Mouse (Mus musculus) heart, adult 10 weeks (tissue): ENCODE data around the gene Birc5. TPM values are rescaled to one million over a fixed set of nuclear protein-coding genes. Genes with fewer than 3 reads are reported as not detected.

Source experiments
- polyA plus RNA-seq: library from polyadenylated mRNA; stranded (reverse); fragments of 350-450 nt; fragmentation: Illumina TruSeq; extraction: RNeasy Lipid Tissue Mini Kit (QIAGEN cat#74804); gene quantifications from one replicate; pipeline ENCODE4 v1.2.3, GENCODE M21; 2014; ENCODE audit warnings: low read depth, low replicate concordance

Gene Birc5
- polyA plus RNA-seq, result 0.71 TPM

GRCm38 (mm10) chr11:117848985-117849671 lies at the start of gene Birc5:
Gene Birc5, plus strand, starts transcription at chr11:117849251.

GRCm38 (mm10) chr11:117809407-117810311 lies 39.4 kb upstream of the Birc5 start, which contains the start of the genes Gm20708 and Syngr2:
Gene Gm20708, plus strand, starts transcription at chr11:117809668.
Gene Syngr2, plus strand, starts transcription at chr11:117809668.

GRCm38 (mm10) chr11:117825333-117826101 lies 23.5 kb upstream of the Birc5 start, which contains the start of the genes Afmid and Tk1:
Gene Afmid, plus strand, starts transcription at chr11:117825924.
Gene Tk1, minus strand, starts transcription at chr11:117826092.

GRCm38 (mm10) chr11:117860601-117861000 lies 11.6 kb downstream of the Birc5 start, which contains the start of gene Tmem235:
Gene Tmem235, plus strand, starts transcription at chr11:117860752.

GRCm38 (mm10) chr11:117872861-117873608 lies 24.0 kb downstream of the Birc5 start, which contains the start of gene Tha1:
Gene Tha1, minus strand, starts transcription at chr11:117873481.

Other genes with a start within 250 kb of the Birc5 start
- 20.7 TPM for gene Tnrc6c, start 195.0 kb upstream of the Birc5 start, polyA plus RNA-seq
- 1.5 TPM for gene Tmc8, start 67.2 kb upstream of the Birc5 start, polyA plus RNA-seq
- 11.0 TPM for gene Tmc6, start 67.1 kb upstream of the Birc5 start, polyA plus RNA-seq
- not detected for gene 6030468B19Rik, start 51.6 kb upstream of the Birc5 start, polyA plus RNA-seq
- gene Gm20708, start 39.6 kb upstream of the Birc5 start, polyA plus RNA-seq, result 2.7 TPM
- gene Syngr2, start 39.6 kb upstream of the Birc5 start, polyA plus RNA-seq, result 170 TPM
- 7.8 TPM for gene Afmid, start 23.3 kb upstream of the Birc5 start, polyA plus RNA-seq
- gene Tk1, start 23.2 kb upstream of the Birc5 start, polyA plus RNA-seq, result 2.6 TPM
- gene Tmem235, start 11.5 kb downstream of the Birc5 start, polyA plus RNA-seq, result not detected
- gene Tha1, start 24.2 kb downstream of the Birc5 start, polyA plus RNA-seq, result 10.4 TPM
- 5.2 TPM for gene Socs3, start 120.8 kb downstream of the Birc5 start, polyA plus RNA-seq
- 20.7 TPM for gene Pgs1, start 137.0 kb downstream of the Birc5 start, polyA plus RNA-seq